Mouse (Mus musculus): ENCODE results near the gene Ppp1r14d.
A peak's percentile ranks its signal among the peaks of the same experiment; 100 is the strongest.

Ppp1r14d gene

DNA sequence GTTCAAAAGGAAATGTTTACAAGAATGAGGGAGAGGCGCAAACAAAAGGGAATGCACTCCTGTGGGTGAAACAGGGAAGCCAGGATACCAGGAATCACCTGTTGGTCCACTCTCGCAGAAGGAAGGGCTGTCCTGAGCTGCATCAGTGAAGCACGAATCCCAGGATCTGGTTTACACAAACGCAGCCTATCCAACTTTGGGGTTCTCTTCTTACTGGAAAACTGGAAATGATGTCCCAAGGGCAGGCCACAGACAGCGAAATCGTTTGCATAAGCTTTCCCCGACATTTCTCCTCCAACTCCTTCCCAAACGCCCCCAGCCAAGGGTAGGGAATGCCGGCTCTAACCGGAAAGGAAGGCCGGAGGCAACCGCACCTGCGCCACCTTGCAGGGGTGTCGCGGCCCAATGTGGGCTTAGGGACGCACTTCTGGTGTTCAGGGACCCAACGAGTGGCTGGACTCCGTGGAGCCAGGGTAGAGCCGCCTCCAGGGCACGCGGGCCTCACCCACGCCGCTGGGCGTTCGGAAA is 7.0 kb upstream of the Ppp1r14d start:
- no peak for DNase-seq

DNA sequence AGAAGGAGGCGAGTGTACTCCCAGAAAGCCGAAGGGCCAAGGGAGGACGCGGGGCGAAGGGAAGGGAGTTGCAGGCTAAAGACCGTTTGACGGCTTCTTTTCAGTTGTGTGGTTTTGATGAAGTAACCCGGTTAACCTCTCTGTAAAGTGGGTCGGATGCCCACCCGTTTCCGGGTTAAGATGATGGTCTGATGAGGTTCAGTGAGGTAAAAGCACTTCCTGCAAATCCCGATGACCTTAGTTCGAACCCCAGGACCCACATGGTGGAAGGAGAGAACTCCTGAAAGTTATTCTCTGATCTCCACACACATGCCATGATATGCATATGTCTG is 20.6 kb downstream of the Ppp1r14d start:
- DNase-seq, result no peak

DNA sequence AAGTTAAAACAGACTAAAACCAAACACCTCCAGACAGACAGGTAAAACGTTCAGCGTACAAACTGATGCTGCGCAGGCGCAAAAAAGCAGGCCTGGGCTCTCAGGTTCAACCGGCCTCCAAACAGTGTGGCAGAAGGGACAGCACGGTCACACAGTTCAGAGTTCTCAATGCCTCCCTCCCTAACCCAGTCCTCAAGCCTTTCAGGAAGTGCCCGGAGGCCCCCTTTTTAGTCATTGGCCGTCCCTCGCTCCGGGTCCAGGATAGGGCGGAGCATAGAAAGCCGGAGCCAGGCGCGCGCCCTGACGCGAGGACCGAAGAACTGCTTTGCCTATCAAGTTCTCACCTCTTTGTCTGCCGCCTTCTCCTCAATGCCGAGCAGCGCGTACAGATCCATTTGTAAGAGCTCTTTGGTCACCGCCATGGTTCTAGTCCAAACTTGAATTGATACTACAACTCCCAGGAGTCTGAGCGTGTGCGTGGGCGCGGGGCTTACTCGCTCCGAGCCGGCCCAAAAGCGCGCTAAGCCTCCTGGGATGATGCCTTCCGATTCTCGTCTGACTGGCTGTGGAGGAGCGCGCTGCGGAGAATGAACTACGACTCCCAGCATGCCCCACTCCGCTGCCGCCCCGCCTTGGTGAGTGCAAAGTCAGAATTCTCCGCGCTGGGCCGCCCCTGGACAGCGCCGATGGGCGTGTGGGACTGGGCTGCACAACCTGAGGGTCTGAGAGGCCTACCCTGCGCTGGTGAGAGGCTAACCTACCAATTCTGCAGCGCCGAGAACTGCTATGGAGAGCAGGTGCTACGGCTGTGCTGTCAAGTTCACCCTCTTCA is 21.1 kb downstream of the Ppp1r14d start, which contains the start of the genes Zfyve19 and Dnajc17:
TSS of gene Zfyve19 (plus strand) at position 274 of the 832 bp plus-strand sequence.
TSS of gene Dnajc17 (minus strand) at position 452 of the 832 bp plus-strand sequence.
- DNase-seq, result peak; percentile 97

DNA sequence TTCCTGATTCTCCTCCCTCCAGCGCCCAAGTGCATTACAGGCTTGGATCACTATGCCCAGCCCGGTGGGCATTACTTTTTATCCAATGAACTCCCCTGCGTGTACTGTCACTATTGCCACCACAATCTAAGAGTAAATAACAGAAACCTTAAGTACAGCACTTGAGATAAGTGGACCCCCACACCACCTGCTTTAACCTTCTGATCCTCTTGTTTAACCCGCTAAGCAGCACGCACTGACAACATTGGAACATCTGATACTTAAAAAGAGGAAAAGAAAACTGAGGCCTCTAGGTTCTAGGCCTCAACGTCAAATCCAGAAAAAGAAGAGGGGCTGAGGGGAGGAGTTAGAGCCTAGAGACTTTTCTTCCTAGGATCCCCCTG is 21.8 kb downstream of the Ppp1r14d start:
- DNase-seq, result no peak

DNA sequence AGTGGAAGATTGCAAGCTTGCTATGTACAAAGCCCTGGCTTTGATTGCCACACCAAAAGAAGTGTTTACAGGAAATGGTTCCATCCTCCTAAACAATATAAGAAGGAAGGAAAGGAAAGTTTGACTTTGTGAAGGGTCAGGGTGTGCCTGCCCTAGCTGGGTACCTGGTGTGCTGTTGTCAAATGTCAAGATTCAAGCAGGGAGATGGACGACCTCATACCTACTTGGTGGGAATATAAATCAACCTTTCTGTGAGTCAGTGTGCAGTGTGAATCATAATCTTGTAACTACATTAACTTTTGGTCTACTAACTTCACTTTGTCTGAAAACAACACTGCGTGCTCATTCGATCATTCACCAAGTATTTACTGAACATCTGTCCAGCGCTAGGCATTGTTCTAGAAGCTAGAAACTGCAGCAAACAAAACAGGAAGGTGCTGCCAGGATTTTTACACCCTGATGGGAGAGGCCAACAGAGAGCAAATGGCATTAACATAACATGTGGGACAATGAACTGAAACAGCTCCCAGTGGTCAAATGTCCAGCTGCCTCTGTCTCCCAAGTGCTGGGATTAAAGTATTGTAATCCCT is 25.7 kb downstream of the Ppp1r14d start:
- DNase-seq, result no peak

DNA sequence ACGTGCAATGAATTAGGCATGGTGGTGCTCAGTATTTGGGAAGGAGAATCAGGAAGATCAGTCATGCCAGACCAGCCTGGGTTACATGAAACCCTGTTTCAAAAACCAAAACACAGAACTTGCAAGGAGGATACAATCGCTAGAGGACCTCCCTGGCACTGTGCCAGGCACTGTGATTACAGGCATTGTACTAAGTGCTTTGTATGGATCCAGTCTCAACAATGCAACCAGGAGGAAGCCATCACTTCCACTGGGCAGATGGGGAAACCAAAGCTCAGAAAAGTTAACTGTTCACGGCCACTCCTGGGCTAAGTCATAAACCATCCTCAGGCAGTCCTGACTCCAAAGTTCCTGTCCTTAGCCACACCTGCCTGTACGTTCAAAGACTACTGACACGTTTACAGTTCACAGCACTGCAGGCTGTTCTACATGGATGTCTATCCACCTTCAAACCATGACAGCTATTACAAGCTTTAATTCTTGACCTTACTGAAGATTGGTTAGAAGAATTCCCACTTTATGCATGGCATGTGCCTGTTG is 26.7 kb downstream of the Ppp1r14d start:
- DNase-seq, result peak; percentile 32 to 39

DNA sequence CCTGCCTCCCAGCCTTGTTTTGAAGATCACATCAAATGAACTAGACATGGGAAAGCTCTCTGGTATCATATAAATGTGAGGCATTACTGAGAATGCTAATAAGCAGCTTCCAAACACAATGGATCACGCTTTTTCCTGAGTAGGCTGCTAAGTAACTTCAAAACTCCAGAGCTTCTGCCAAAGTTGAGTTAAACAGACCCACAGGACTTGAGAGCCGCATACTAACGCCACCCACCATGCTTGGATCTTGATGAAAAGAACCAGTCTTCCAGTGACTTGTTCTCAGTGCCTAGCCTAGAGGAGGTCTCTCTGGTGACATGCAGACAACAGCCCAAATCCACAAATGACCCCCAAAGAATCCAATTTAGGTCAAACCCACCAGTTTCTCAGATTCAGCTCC is 30.8 kb downstream of the Ppp1r14d start:
- DNase-seq, result no peak

DNA sequence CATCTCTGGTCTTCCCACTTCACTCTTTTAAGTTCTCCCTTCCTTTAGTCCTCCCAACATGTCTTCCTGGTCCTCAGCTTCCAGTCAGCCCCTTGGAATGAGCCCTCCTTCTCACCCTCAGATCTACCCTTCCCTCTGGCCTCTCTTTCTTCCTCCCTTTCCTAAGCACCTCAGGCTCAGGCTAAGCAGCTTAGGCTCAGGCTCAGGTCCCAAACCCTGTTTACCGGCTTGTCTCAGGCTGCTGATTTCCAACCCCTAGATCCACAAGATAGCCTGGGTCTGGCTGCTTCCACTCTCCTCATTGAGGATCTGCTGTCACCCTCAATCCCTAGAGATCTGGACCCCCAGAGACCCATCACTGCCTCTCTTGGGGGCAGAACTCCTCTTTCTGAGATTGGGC is 31.7 kb downstream of the Ppp1r14d start:
- no peak for DNase-seq

DNA sequence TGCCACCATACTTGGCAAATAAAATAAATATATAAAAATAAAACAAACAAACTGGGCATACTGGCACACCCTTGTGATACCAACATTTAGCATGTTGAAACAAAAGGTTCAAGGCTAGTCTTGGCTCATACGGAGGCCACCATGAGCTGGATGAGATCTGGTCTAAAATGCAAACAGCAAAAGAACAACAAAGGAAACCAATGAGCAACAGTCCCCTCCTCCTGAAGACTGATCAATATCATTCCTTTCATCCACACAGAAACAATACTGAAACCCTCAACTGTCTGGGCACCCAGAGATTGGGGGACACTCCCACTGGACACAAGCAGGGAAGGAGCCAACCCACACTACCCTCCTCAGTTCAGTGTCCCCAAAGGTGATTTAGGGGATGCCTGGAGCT is 32.2 kb downstream of the Ppp1r14d start:
- DNase-seq, result no peak

DNA sequence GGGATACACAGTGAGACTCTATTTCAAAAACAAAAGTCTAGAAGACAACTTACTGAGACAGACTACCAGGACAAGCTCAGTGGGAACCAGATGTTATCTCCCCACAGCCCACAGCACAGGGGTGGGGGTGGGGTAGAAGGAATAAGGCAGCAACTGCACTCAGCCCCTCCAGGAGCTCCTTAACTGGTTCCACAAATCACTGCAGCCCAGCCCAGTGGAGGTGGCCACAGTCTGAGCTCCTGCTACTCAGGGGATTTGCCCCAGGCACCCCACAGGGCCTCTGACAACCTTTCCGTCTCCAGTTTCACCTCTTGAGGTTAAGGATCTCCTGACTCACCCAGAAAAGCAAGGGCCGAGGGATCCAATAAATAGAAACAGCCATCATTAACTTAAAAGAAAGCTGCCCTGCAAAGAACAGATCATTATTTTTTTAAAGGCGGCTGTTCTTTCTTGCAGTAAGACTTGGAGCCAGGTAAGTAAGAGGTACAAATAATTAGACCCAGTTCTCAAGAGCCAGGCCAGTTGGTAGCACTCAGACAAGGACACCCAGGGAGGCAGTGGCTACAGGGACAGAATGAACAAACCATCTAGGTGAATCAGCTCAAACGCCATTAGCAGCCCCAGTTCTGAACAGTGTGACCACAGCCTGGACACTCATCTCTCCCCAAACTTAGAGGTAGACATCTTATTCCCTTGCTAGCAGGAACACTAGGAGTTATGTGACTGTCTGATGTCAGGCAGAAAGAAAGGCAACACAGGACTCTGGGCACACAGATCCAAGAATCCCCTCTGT is 33.2 kb downstream of the Ppp1r14d start:
- peak; percentile 20 to 38 for DNase-seq

DNA sequence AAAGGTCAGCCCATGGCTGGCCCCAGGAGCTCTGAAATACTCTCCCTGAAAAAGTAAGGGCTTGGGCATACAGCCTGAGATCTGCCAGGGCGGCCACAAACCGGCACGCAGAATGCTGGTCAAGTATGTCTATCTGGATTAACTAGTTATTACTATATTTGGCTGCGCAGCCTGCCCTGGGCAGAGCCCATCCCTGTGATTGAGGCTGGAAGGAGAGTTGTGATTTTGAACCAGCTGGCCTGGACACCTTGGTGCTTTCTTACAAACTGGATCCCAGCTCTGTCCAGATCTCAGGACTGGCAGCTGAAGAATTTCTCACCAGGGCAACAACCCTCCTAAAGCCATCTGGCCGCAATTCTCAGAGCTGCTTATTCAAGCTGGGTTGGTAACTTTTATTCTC is 35.6 kb downstream of the Ppp1r14d start:
- DNase-seq, result no peak

DNA sequence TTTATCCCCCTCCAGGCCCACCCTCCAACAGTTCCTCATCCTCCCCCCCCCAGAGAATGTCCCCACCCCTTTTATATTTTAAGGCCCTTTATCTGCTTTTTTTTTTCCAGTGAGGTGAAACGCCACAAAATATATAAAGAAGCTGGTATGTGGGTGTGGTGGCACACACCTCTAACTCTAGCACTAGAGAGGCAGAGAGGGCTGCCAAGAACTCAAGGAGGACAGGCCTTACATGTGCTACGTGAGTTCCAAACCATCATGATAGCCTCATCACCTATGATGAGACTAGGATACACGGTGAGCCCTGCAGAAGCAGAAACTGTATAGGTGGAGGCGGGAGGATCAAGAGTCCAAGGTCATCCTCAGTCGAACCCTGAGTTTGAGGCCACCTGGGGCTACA is 38.7 kb downstream of the Ppp1r14d start:
- DNase-seq, result no peak

DNA sequence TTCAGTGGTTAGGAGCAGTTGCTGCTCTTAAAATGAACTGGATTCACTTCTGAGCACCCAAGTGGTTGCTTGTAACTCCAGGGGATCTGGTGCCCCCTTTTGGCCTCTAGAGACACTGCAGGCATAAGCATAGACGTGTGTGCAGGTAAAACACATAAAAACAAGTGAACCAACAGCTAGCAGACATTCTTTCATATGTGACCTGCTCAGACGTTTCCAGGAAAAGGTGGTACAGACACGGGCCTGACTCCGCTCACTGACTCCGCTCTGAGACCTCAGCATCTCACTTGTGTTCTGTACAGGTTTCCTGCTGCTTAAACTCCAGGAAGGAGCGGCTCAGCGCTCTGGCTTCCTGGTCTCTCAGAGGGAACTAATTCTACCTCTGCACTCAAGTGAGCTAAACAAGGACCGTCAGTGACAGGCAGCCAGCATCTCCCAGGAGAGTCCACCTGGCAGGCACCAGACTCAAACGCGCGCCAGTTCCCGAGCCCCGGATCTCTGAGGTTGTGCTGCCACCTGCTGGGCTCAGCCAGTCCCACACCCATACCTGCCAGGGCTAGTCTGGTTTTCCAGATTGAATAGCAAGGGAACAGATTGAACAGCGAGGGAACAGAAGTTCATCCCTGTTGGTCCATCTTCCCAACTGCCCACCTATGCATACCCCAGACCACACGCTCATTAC is 40.5 kb downstream of the Ppp1r14d start:
- peak; percentile 79 to 84 for DNase-seq

DNA sequence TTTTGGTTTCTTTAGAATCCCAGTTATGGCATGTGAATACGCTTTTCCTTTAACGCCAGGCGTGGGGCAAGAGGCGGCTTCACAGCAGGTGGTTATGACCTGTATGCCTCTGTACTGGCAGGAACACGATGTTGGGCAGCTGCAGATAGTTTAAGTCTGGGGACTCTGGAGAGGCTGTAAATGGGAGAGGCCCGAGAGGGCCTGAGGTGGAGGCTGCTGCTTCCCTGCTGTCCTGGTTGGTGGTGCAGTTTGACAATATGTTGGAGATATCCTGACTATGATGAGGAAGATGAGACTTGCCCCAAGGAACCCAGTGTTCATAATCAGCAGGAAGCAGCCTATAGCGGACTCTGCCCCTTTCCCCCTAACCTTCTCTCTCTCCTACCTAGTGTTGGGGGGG is 46.8 kb downstream of the Ppp1r14d start:
- DNase-seq, result no peak

DNA sequence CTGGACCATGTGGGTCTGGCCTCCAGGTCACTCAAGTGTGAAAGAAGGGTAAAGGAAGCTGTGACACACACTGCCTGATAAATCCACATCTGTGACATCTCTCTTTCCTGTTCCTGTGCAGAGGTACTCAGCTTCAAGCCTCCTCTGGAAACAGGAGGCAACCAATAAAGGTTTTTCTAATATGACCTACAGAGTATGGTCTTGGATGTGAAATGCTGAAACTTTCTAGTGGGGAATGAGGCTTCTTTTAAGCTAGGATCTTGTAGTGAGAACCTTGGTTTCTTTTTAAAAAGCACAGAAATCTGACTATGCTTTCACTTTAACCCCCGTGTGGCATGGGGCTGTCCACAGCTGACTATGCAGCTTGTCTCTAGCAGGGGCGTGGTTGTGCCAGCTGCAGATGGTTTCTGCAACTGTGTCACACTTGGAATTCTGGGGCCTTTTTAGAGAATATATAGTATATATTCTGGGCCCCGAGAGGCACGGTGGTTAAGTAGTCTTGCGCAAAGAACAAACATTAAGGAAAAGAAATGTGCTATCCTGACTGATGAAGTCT is 52.2 kb downstream of the Ppp1r14d start:
- no peak for DNase-seq

DNA sequence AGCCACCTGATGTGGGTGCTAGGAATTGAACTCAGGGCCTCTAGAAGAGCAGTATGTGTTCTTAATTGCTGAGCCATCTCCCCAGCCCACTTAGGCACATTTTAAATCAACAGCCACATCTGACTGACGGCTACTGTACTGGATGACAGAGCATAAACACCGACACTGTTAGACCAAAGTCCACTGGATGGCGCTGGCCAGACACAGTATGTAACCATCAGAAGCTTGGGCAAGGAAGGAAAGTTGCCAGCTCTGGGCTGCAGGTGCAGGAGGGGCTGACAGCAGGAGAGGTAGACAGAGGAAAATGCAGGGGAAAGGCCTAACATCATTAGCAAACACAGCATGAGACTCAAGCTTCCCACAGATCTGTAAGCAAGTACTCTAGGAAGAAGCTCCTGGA is 52.9 kb downstream of the Ppp1r14d start:
- DNase-seq, result no peak

DNA sequence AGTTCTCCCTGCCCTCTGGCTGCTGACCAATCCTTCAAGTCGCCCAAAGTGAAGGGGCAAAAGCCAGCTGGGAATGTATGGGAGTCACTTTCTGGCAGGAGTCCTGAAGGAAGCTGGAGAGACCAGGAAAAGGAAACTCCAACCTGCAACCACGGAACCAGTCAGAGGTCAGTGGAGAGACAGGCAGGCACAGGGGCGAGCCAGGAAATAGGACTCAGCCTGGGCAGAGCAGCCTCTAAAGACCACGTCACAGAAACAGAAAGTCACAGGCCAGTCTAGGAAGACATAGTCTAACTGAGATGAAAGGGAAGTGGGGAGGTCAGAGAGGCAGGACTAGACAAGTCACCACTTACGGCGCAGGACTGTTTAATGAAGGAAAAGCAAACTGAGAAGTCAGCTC is 54.1 kb downstream of the Ppp1r14d start:
- DNase-seq, result no peak

DNA sequence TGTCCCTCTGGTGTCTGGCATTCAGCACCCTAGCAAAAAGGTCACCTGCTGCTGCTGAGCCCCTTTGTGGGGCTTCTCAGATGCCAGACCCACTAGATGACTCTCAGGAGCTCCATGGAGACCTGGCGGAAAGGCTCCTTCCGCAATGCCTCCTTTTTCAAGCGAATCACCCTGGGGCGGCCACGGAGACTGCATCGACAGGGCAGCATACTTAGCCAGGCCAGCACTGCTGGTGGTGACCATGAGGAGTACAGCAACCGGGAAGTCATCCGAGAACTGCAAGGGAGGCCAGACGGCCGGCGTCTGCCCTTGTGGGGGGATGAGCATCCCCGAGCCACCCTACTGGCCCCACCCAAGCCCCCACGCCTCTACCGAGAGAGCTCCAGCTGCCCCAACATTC is 54.8 kb downstream of the Ppp1r14d start:
- DNase-seq, result no peak

DNA sequence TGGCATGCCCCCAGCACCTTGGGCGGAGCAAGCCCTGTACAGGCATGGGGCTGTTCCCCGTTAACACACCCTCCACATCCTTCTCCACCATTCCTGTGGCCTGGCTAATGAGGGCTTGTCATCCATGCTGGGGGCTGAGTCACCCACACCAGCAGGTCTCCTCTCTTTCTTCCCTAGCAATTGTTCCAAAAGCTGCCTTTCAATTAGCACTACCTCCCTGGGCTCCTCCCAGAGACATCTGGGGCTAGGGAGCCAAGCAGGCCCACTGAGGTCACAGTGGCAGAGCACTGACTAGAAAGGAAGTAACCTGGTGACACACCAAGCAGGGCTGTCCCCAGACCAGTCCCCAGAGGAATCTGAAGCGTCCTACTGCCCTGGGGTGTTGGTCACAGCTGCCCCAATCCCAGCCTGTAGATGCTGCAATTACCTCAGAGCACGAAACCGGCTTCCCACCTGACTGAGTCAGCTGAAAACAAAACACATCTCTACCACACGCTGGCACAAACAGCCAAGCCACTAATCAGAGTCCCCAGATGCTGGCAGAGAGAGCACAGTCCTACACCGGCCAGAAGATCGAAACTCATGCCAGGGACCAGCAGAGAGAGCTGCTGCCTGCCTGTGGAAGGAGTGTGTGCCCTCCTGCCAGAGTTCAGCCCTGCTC is 55.6 kb downstream of the Ppp1r14d start, which contains the start of gene Gm14137:
TSS of gene Gm14137 (plus strand) at position 519 of the 661 bp plus-strand sequence.
- DNase-seq, result no peak

DNA sequence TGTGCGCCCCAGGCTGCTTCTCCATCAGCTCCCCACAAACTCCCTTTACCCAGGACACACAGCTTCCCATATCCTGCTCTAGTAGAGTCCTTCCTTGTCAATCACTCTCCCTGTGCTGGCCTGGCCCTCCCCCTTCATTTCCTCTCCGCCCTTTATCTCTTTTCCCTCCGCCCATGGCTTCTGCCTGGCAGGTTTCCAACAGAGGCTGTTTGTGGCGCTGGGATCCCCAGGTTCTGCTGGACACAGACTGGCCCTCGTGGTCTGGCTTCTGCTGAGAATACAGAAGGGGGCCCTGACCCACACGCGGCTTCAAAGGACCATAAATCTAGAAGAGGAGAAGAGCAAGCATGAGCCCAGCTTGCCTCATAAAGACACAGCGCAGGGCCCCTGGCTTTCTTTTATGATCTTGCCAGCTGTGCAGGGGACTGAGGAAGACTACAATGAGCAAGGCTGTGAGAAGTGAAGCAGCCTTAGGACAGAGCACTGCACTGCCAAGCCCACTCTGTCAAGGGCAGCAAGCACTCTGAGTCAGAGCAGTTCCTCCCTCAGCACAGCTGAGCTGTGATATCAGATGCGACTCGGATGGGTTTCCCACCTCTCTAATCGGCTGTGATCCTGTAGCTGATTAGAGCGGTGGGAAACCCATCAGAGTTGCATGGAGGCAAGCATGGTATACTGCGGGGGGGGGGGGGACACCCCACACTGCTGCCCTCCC is 56.7 kb downstream of the Ppp1r14d start:
- DNase-seq, result peak; percentile 59 to 71

DNA sequence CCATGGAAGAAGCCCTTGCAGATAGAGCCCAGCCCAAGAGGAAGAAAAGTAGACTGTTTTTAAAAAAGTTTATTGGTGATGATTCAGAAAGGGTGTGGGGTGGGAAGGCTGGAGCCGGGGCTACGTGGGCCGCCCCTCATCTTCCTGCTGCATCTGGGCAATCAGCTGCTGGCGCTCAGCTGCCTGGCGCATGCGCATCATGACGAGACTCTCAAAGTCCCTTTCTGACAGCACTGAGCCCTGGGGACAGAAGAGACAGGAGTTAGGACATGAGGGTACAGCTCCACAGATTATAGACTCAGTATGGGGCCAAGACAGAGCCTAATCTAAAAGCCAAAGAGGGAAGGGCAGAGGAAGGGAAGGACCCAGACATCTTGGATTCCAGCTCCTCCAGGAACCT is 57.3 kb downstream of the Ppp1r14d start:
- no peak for DNase-seq
